Mouse (Mus musculus) kidney, embryonic 15.5 days (tissue): ENCODE measurements at regions not wholly inside any gene's neighbourhood (a gene's known extent, or its start where the extent isn't known, plus 50 kb on each side); places are given as distances from the start of the nearest gene placed in this dataset.

ENCODE experiments used
- ATAC-seq: fragments of 200-750 bp; cut with Nextera tagmentation; replicated peaks from 2 replicates; pipeline ENCODE4 v1.8.0; 2017; ENCODE audit warnings: moderate TSS enrichment; ENCODE audit not compliant: low FRiP score
- H3K27ac ChIP-seq: fragments of 300-500 bp; sonication (generic); 2 replicates; pipeline ENCODE4 v1.5.1; 2015; ENCODE audit warnings: mild to moderate bottlenecking, inconsistent platforms
- H3K27me3 ChIP-seq: fragments of 300-500 bp; sonication (generic); 2 replicates; pipeline ENCODE4 v1.6.1; 2015; ENCODE audit warnings: inconsistent platforms
- H3K36me3 ChIP-seq: fragments of 300-500 bp; sonication (generic); 2 replicates; pipeline ENCODE4 v1.6.1; 2015; ENCODE audit warnings: inconsistent platforms
- H3K4me1 ChIP-seq: fragments of 300-500 bp; sonication (generic); 2 replicates; pipeline ENCODE4 v1.6.1; 2015; ENCODE audit warnings: inconsistent platforms
- H3K4me2 ChIP-seq: fragments of 300-500 bp; sonication (generic); 2 replicates; pipeline ENCODE4 v1.6.1; 2015; ENCODE audit warnings: moderate library complexity, mild to moderate bottlenecking, inconsistent platforms
- H3K4me3 ChIP-seq: fragments of 300-500 bp; sonication (generic); replicated peaks from 2 replicates; pipeline ENCODE4 v1.5.1; 2015; ENCODE audit warnings: mild to moderate bottlenecking, inconsistent platforms
- H3K9ac ChIP-seq: fragments of 300-500 bp; sonication (generic); 2 replicates; pipeline ENCODE4 v1.6.1; 2015; ENCODE audit warnings: mild to moderate bottlenecking, inconsistent platforms
- H3K9me3 ChIP-seq: fragments of 300-500 bp; sonication (generic); replicated peaks from 2 replicates; pipeline ENCODE4 v1.6.1; 2016; ENCODE audit warnings: inconsistent platforms
- WGBS: fragments of 180-500 bp; shearing (Covaris S2); methylation state at CpG from one replicate; pipeline ENCODE4 v1.1.7; 2015; ENCODE audit warnings: mixed read lengths; 5-methylcytosine and 5-hydroxymethylcytosine counted together

DNA sequence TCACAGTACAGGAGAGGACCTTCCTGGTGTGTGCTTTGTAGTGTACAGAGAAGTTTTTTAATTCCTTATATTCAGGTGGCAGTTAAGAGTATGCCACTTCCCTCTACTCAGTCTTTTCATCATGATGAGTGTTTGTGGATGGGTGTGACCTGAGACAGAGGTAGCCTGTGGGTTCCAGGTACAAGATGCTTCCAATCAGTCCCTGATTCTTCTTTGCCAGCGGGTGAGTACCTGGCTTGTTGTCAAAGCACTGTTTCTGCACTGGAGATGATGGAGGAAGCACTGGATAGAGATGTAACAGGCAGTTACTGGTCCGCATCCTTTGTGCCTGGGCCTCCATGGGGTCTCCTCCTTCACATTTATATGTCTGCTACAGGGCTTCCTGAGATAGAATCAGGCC, 234.7 kb upstream of the Trib2 start:
- Histone ChIP-seq H3K4me2 (no peak overlapping the region), H3K27me3 (no peaks in the 10 kb centered on the region), H3K9ac (no peak overlapping the region), H3K36me3 (no peaks in the 10 kb centered on the region), H3K9me3 (no peaks in the 10 kb centered on the region), H3K4me1 (no peaks in the 10 kb centered on the region), H3K4me3 (no peak overlapping the region), H3K27ac (no peak overlapping the region)
- ATAC-seq, result no peak
- 90% methylated on average over 2 of the region's 2 CpGs for WGBS

DNA sequence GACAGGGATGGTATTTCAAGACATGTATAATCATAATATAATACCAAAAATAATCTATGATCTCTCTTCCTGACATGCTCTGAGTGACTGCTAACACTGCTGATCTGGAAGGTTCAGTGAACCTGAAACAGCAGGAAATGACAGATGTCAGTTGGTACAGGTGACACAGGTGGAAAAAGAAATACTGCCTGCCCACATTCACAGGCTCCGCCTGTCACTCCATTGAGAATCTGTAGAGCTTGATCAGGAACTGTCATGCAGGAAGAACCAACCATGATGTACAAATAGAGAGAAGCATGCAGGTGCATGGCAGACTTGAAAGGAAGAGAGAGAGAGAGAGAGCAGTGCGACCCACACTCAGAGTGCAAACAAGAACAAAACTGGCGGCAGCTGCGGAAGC, 232.8 kb upstream of the Trib2 start:
- no peaks in the 10 kb centered on the region for H3K27me3 ChIP-seq
- no peak for ATAC-seq
- no peak overlapping the region for H3K27ac ChIP-seq
- H3K4me1 ChIP-seq, result no peaks in the 10 kb centered on the region
- no peak overlapping the region for H3K4me3 ChIP-seq
- WGBS, result 91% methylated on average over 4 of the region's 4 CpGs
- H3K4me2 ChIP-seq, result no peak overlapping the region
- H3K9ac ChIP-seq, result no peak overlapping the region
- no peaks in the 10 kb centered on the region for H3K36me3 ChIP-seq
- H3K9me3 ChIP-seq, result no peaks in the 10 kb centered on the region

DNA sequence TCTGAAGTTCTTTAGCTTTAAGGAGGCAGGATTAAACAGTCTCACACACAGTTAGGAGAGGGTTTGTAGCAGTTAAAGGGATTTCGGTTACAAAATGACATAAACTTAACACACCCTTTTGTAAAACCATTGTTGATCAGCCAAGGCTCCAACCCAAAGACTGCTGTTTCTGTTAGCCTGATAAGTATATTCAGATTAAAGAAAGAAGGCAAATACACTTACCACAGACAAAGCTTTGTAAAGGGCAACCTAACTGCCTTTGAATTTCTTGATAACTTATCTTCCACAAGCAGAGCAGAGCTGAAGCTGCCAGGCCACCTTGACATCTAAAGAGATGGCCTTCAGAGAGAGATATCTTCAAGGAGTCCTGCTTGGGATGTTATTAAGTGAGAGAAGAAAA, 229.9 kb upstream of the Trib2 start:
- Histone ChIP-seq H3K27ac (no peak overlapping the region), H3K4me1 (no peaks in the 10 kb centered on the region), H3K9ac (no peak overlapping the region), H3K9me3 (no peaks in the 10 kb centered on the region), H3K27me3 (no peaks in the 10 kb centered on the region), H3K4me2 (no peak overlapping the region), H3K36me3 (no peaks in the 10 kb centered on the region), H3K4me3 (no peak overlapping the region)
- 84% methylated on average over 1 of the region's 1 CpGs for WGBS
- ATAC-seq, result no peak

DNA sequence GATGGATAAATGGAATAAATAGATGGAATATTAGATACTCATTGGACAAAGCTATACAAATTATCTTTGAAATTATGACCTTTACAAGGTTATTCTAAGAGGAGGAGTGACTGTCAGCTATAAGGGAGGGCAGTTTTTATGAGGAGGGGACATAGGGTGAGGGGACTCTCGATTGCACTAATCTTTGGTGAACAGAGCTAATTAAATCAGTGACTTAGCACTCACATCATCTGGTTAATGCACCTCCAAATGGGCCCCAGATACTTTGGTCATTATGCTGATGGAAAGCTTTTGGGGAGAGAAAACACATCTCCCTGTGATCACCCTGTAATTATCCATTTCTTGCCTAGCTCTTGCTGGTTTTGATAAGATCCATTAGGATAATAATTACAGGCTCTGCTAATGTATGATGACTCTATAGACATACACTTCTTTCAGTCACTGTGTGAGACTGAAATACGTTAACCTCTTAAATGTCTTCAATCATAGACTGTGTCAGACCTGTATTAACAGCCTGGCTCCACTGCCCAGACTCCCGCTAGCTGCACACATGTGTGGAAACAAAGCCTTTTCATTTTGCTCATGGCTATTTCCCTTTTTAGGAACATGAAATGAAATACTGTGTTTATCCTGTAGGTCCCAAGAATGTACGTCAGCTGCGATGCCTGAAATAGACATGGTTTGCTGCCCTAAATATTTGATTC, 229.2 kb upstream of the Trib2 start:
- no peaks in the 10 kb centered on the region for H3K4me1 ChIP-seq
- no peak overlapping the region for H3K9ac ChIP-seq
- no peaks in the 10 kb centered on the region for H3K9me3 ChIP-seq
- no peaks in the 10 kb centered on the region for H3K27me3 ChIP-seq
- WGBS, result 66% methylated on average over 5 of the region's 5 CpGs
- H3K4me2 ChIP-seq, result no peak overlapping the region
- H3K36me3 ChIP-seq, result no peaks in the 10 kb centered on the region
- no peak overlapping the region for H3K4me3 ChIP-seq
- ATAC-seq, result no peak
- no peak overlapping the region for H3K27ac ChIP-seq

DNA sequence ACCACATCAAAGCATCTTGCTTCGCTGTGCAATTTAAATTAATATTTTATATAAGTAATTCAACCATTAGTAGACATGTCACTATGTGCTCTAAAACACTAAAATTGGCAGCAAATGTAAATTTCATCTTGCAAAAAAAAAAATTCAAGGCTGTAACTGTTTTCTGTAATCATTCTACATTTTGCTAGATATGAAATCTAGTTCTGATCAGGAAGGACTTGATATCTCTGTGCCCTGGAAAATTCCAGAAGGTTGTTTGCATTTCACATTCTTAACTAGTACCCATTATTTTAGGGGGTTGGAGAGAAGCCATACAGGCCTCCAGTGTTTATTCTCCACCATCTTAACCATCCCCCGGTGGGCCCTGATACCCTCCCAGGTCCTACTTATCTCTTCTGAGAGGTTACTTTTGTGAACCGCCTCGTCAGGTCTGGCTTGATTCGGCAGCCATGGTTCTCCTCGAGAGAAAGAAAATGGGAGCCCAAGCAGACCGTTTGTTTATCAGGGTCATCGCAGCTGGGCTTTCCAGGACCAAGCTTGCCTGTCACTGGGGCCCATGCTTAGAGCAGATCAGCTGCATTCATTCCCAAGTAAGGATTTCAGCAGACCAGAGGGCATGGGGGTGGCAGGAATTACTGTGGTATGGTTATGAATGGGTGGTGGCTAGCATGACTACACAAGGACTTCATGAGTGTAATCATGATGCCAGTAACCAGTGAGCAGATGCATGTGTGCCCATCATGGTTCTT, 226.9 kb upstream of the Trib2 start:
- 88% methylated on average over 8 of the region's 8 CpGs for WGBS

DNA sequence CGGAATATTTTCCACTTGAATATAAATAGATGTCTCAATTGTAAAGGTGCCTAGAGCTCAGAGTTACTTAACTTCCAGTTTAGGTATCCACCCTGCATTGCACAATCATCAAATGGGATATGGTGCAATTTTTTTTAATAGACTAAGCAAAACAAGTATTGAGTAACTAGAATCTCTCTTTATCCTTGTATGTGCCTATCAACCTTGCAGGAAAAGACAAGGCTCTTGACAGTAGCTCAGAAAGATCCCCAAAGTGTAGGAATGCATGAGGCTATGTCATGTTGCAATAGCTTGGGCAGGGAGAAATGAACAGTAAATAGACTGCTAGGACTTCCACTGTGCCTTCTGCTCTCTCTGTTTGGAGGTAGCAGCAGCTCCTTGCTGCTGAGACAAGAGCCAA, 225.6 kb upstream of the Trib2 start:
- Histone ChIP-seq H3K9ac (no peak overlapping the region), H3K9me3 (no peaks in the 10 kb centered on the region), H3K36me3 (no peaks in the 10 kb centered on the region), H3K4me3 (no peak overlapping the region), H3K4me2 (no peak overlapping the region), H3K27me3 (no peaks in the 10 kb centered on the region), H3K27ac (no peak overlapping the region), H3K4me1 (no peaks in the 10 kb centered on the region)
- ATAC-seq, result no peak
- WGBS, result 93% methylated on average over 1 of the region's 1 CpGs

More for the DNA sequence above, 226.9 kb upstream of the Trib2 start:
- Histone ChIP-seq H3K9ac (no peak overlapping the region), H3K9me3 (no peaks in the 10 kb centered on the region), H3K4me1 (no peaks in the 10 kb centered on the region), H3K36me3 (no peaks in the 10 kb centered on the region), H3K4me2 (no peak overlapping the region), H3K4me3 (no peak overlapping the region), H3K27ac (no peak overlapping the region), H3K27me3 (no peaks in the 10 kb centered on the region)
- no peak for ATAC-seq

DNA sequence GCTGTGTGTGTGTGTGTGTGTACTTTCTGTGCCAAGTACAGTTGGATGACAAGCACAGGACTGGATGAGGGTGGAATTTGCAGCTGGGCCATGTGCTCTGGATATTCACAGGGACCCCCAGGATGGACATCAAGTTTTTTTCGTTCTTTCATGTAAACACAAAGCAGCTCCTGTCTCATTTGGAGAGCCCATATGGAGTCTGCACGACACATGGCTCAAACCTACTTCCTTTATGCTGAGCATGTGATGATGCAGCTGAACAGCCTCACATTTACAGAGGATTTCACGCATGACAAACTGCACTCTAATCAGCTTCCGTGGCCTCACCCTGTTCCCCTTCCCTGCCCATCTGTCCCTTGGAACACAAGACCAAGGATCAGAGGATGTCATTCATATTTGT, 224.4 kb upstream of the Trib2 start:
- no peaks in the 10 kb centered on the region for H3K36me3 ChIP-seq
- H3K9me3 ChIP-seq, result no peaks in the 10 kb centered on the region
- ATAC-seq, result no peak
- no peak overlapping the region for H3K27ac ChIP-seq
- no peak overlapping the region for H3K4me3 ChIP-seq
- H3K4me1 ChIP-seq, result no peaks in the 10 kb centered on the region
- no peaks in the 10 kb centered on the region for H3K27me3 ChIP-seq
- H3K4me2 ChIP-seq, result no peak overlapping the region
- 59% methylated on average over 4 of the region's 4 CpGs for WGBS
- no peak overlapping the region for H3K9ac ChIP-seq

DNA sequence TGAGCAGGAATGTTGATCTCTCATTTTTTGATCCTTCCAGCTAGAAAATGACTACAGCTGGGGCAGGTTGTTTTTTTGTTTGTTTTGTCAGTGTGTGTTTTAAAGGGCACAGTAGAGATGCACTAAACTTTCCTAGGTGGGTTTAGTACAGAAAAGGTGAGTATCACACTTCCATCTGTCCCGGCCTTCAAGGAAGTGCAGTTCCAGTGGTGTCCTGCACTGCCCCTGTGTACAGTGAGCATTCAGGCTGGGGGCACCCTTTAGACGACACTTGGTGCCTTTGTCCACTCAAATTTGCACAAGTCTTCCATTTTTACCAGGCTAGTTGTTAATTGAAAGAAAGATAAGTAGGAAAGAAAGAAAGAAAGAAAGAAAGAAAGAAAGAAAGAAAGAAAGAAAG, 218.8 kb upstream of the Trib2 start:
- H3K27ac ChIP-seq, result 0 out of 2 replicates have a peak overlapping the region, but pooled peaks have one; percentile 1
- H3K36me3 ChIP-seq, result no peaks in the 10 kb centered on the region
- no peak overlapping the region for H3K4me3 ChIP-seq
- peaks cover 13% of the 10 kb centered on the region for H3K4me1 ChIP-seq
- peak; percentile 52; the same call in 1 of the 2 replicates for ATAC-seq
- H3K27me3 ChIP-seq, result no peaks in the 10 kb centered on the region
- H3K9ac ChIP-seq, result no peak overlapping the region
- WGBS, result 47% methylated on average over 2 of the region's 2 CpGs
- no peaks in the 10 kb centered on the region for H3K9me3 ChIP-seq
- no peak overlapping the region for H3K4me2 ChIP-seq

DNA sequence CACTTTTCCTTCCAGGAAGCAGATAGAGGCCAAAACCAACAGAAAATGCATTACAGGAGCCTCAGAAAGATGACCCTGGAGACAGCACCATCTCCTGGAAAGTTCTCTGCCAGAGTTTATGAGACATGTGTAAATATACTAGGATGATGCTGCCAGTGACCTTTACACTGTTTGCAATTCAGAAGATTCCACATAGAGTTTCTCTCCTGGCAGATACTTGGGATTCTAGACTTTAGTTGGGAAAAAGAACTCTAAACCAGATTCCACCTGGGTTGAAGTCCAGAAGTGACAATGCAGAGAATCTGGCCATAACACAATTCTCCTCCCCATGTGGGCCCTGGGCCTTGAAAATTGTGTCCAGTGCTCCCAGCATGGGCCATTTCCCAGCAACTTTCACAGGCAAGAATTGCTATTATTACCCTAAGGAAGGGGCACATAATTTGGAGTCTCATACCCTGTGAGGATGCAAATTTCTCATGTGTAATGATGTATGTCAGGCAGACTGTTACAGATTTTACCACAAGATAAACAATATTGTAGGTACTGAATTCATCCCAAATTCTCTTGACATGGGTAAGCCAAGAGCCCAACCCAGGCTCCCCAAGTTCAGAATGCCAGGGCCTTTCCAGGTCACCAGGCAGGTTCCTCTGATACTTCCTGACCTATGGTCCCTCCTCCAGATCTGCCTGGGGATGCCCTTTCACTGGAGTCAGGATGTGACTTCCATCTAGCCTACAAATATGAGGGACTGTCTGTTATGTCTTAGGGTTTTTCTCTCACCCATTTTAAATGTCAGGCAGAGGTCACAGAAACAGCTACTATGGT, 218.2 kb upstream of the Trib2 start:
- Histone ChIP-seq H3K9ac (no peak overlapping the region), H3K27me3 (no peaks in the 10 kb centered on the region), H3K27ac (peak overlapping the region; percentile 1), H3K9me3 (no peaks in the 10 kb centered on the region), H3K4me3 (no peak overlapping the region), H3K36me3 (no peaks in the 10 kb centered on the region), H3K4me1 (peaks cover 13% of the 10 kb centered on the region), H3K4me2 (no peak overlapping the region)
- ATAC-seq, result peak; percentile 52; the same call in 1 of the 2 replicates

DNA sequence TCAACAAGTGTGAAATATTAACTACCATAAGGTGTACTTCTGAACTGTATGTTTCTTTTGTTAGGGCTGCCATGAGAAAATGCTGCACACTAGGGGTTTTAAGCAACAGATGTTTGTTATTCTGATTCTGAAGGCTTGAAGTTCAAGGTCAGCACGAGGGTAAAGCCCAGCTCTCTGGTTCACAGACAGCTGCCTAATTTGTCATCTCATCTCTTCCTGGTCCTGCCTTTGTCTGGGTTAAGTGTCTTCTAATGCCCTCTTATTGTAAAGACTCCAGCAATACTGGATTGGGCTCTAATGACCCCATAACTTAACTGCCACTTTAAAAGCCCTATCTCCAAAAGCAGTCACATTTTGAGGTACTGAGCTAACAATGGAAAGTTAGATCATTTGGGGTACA, 209.9 kb upstream of the Trib2 start:
- Histone ChIP-seq H3K9ac (no peak overlapping the region), H3K4me3 (no peak overlapping the region), H3K27me3 (no peaks in the 10 kb centered on the region), H3K4me1 (no peaks in the 10 kb centered on the region), H3K27ac (no peak overlapping the region), H3K36me3 (no peaks in the 10 kb centered on the region), H3K9me3 (no peaks in the 10 kb centered on the region), H3K4me2 (no peak overlapping the region)
- no peak for ATAC-seq
- 11% methylated on average over 1 of the region's 1 CpGs for WGBS

DNA sequence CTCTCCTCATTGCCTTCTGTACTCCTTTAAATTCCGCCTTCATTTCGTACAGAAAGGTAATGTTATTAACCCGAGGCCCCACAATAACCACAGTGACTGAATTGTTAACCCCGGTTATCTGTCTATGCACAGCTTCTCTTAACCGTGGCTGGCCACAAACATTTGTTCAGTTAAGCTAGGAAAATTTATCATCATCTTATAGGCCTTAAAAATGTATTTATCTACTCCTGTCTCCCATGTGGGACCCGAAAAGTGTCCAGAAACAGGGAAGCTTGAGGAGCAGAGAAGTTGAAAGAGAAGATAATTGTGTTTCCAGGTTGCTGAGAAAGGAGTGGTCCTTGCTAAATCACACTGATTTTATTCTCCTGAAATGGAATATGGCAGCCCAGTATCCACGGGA, 206.6 kb upstream of the Trib2 start:
- Histone ChIP-seq H3K4me3 (no peak overlapping the region), H3K4me2 (no peak overlapping the region), H3K36me3 (no peaks in the 10 kb centered on the region), H3K27ac (no peak overlapping the region), H3K9me3 (no peaks in the 10 kb centered on the region), H3K9ac (no peak overlapping the region), H3K4me1 (no peaks in the 10 kb centered on the region), H3K27me3 (no peaks in the 10 kb centered on the region)
- ATAC-seq, result no peak
- WGBS, result 88% methylated on average over 7 of the region's 7 CpGs

DNA sequence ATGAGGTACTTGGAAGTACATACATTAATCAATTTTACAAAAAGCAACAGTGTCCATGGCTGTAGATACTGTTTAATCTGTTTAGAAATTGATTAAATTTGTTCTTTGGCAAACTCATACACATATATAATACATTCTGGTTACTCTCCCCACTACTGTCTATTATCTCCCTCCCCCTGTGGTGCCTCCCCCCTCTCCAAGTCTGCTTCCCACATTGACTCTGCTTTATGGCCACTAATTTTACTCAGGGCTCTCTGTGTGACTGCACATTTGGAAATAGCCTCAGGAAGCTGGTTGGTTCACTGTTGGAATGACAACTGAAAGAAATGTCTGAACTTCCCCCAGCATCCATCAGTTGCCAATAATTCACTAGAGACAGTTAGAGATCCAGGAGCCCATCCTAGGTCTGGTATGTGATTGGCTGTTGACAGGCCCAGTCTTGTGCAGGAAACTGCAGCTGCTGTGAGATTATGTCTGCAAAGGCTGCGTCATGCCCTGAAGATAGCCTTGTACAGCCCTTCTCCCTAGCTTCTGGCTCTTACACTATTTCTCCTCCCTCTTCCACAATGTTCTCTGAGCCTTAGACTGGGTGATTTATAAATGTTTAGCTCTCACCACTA, 204.6 kb upstream of the Trib2 start:
- Histone ChIP-seq H3K4me2 (no peak overlapping the region), H3K27ac (no peak overlapping the region), H3K9me3 (no peaks in the 10 kb centered on the region), H3K4me1 (no peaks in the 10 kb centered on the region), H3K9ac (no peak overlapping the region), H3K4me3 (no peak overlapping the region), H3K36me3 (no peaks in the 10 kb centered on the region), H3K27me3 (no peaks in the 10 kb centered on the region)
- WGBS, result 61% methylated on average over 1 of the region's 1 CpGs
- ATAC-seq, result no peak
